Mouse (Mus musculus) testis, adult 2 months (tissue): Measurements from ENCODE around the gene Slc27a3. TPM values are rescaled to one million over a fixed set of nuclear protein-coding genes. Genes with fewer than 3 reads are reported as not detected.

Source experiments
- H3K27ac ChIP-seq: fragments of 200-500 bp; 2 replicates; pipeline ENCODE4 v1.5.1; 2012; ENCODE audit warnings: low read depth, low read length; ENCODE audit not compliant: control insufficient read depth, insufficient read depth
- H3K27me3 ChIP-seq: fragments of 200-500 bp; 2 replicates; pipeline ENCODE4 v1.6.1; 2012; ENCODE audit warnings: mild to moderate bottlenecking, low read length, moderate library complexity; ENCODE audit not compliant: control insufficient read depth, insufficient read depth
- H3K36me3 ChIP-seq: fragments of 200-500 bp; 2 replicates; pipeline ENCODE4 v1.6.1; 2012; ENCODE audit warnings: mild to moderate bottlenecking, low read length; ENCODE audit not compliant: control insufficient read depth, insufficient read depth
- H3K4me1 ChIP-seq: fragments of 200-500 bp; 2 replicates; pipeline ENCODE4 v1.6.1; 2012; ENCODE audit warnings: low read length; ENCODE audit not compliant: control insufficient read depth, insufficient read depth
- H3K4me3 ChIP-seq: fragments of 200-500 bp; 2 replicates; pipeline ENCODE4 v1.5.1; 2012; ENCODE audit warnings: low read depth, mild to moderate bottlenecking, low read length, moderate library complexity, mixed read lengths; ENCODE audit not compliant: control insufficient read depth
- CTCF ChIP-seq: fragments of 200-500 bp; IDR thresholded peaks from 2 replicates; pipeline ENCODE4 v1.5.1; 2012; ENCODE audit warnings: low read depth, mild to moderate bottlenecking, inconsistent platforms, low read length, moderate library complexity; ENCODE audit not compliant: control insufficient read depth, insufficient read depth, insufficient replicate concordance
- POLR2A ChIP-seq: fragments of 200-500 bp; IDR thresholded peaks from 2 replicates; pipeline ENCODE4 v1.6.1; 2012; ENCODE audit warnings: low read depth, mild to moderate bottlenecking, inconsistent platforms, low read length, moderate library complexity; ENCODE audit not compliant: control insufficient read depth
- polyA plus RNA-seq: library from polyadenylated mRNA; depleted of rRNA; stranded (reverse); fragments of >200 nt; gene quantifications from 2 replicates; pipeline ENCODE4 v1.2.3, GENCODE M21; 2012

Slc27a3 gene
- polyA plus RNA-seq, 1 experiment: 18.9 TPM

- Histone ChIP-seq H3K27me3 (no peaks in the 10 kb centered on the region), H3K27ac (no peak overlapping the region), H3K4me3 (no peak overlapping the region), H3K4me1 (no peaks in the 10 kb centered on the region), H3K36me3 (peaks cover 4% of the 10 kb centered on the region)
- TF ChIP-seq POLR2A: no peak
- TF ChIP-seq CTCF: no peak
Measured at GRCm38 (mm10) chr3:90406414-90406813, 16.7 kb upstream of the Slc27a3 start.

- no peaks in the 10 kb centered on the region for H3K27me3 ChIP-seq
- H3K27ac ChIP-seq: no peak overlapping the region
- TF ChIP-seq POLR2A: no peak
- no peak for TF ChIP-seq CTCF
- H3K4me1 ChIP-seq: no peaks in the 10 kb centered on the region
- peaks cover 2% of the 10 kb centered on the region for H3K36me3 ChIP-seq
- H3K4me3 ChIP-seq: no peak overlapping the region
Measured at GRCm38 (mm10) chr3:90404609-90405008, 14.9 kb upstream of the Slc27a3 start.

GRCm38 (mm10) chr3:90404121-90404520, 14.4 kb upstream of the Slc27a3 start:
- Histone ChIP-seq H3K27ac (no peak overlapping the region), H3K27me3 (no peaks in the 10 kb centered on the region), H3K36me3 (peaks cover 2% of the 10 kb centered on the region), H3K4me1 (no peaks in the 10 kb centered on the region), H3K4me3 (no peak overlapping the region)
- TF ChIP-seq CTCF: no peak
- no peak for TF ChIP-seq POLR2A

GRCm38 (mm10) chr3:90400993-90401392, 11.3 kb upstream of the Slc27a3 start:
- no peaks in the 10 kb centered on the region for H3K27me3 ChIP-seq
- no peak overlapping the region for H3K27ac ChIP-seq
- no peaks in the 10 kb centered on the region for H3K4me1 ChIP-seq
- H3K4me3 ChIP-seq: no peak overlapping the region
- peaks cover 2% of the 10 kb centered on the region for H3K36me3 ChIP-seq
- no peak for TF ChIP-seq POLR2A
- TF ChIP-seq CTCF: no peak

- H3K4me1 ChIP-seq: no peaks in the 10 kb centered on the region
- no peaks in the 10 kb centered on the region; the same call in none of the 2 replicates for H3K36me3 ChIP-seq
- H3K27ac ChIP-seq: no peak overlapping the region
- no peak for TF ChIP-seq CTCF
- no peak for TF ChIP-seq POLR2A
- no peak overlapping the region for H3K4me3 ChIP-seq
- H3K27me3 ChIP-seq: no peaks in the 10 kb centered on the region
Measured at GRCm38 (mm10) chr3:90395629-90396028, 5.9 kb upstream of the Slc27a3 start.

- Histone ChIP-seq H3K4me3 (no peak overlapping the region), H3K27ac (no peak overlapping the region), H3K36me3 (no peaks in the 10 kb centered on the region; the same call in 1 of the 2 replicates), H3K27me3 (no peaks in the 10 kb centered on the region), H3K4me1 (peaks cover 14% of the 10 kb centered on the region)
- TF ChIP-seq CTCF: no peak
- no peak for TF ChIP-seq POLR2A
Measured at GRCm38 (mm10) chr3:90392661-90393060, 2.9 kb upstream of the Slc27a3 start.

- H3K36me3 ChIP-seq: no peaks in the 10 kb centered on the region; the same call in 1 of the 2 replicates
- H3K27ac ChIP-seq: no peak overlapping the region
- H3K4me1 ChIP-seq: peaks cover 19% of the 10 kb centered on the region
- no peak overlapping the region for H3K4me3 ChIP-seq
- H3K27me3 ChIP-seq: no peaks in the 10 kb centered on the region
- TF ChIP-seq POLR2A (no peak), CTCF (no peak)
Measured at GRCm38 (mm10) chr3:90391941-90392340, 2.2 kb upstream of the Slc27a3 start.

GRCm38 (mm10) chr3:90391004-90391403, 1.3 kb upstream of the Slc27a3 start:
- H3K4me3 ChIP-seq: no peak overlapping the region
- peaks cover 19% of the 10 kb centered on the region for H3K4me1 ChIP-seq
- no peaks in the 10 kb centered on the region for H3K27me3 ChIP-seq
- H3K27ac ChIP-seq: no peak overlapping the region
- no peaks in the 10 kb centered on the region for H3K36me3 ChIP-seq
- TF ChIP-seq CTCF (no peak), POLR2A (no peak)
